Mouse (Mus musculus) right cerebral cortex, postnatal 10 days (tissue): ENCODE measurements around the gene Psmf1.

Source experiments
- DNase-seq, 2 experiments: peaks; one replicate each; pipeline ENCODE4 v3.0.0; 2021; ENCODE audit warnings: low spot score in 2 of 2

The Psmf1 gene

GRCm38 (mm10) chr2:151735422-151735821 lies 8.6 kb downstream of the Psmf1 start:
- DNase-seq = no peak

- DNase-seq = no peak
Measured at GRCm38 (mm10) chr2:151733151-151733865, 10.7 kb downstream of the Psmf1 start.

- DNase-seq = peak in 1 of 2 experiments; percentile 6
Measured at GRCm38 (mm10) chr2:151724094-151724493, 19.9 kb downstream of the Psmf1 start.

GRCm38 (mm10) chr2:151716318-151717055 lies 27.5 kb downstream of the Psmf1 start:
- DNase-seq = no peak

- DNase-seq = peak in 1 of 2 experiments; percentile 52
Measured at GRCm38 (mm10) chr2:151715526-151715925, 28.5 kb downstream of the Psmf1 start.

GRCm38 (mm10) chr2:151712647-151713046 lies 31.3 kb downstream of the Psmf1 start:
- no peak for DNase-seq

- DNase-seq = peak; percentile 59
Measured at GRCm38 (mm10) chr2:151702851-151703190, 41.2 kb downstream of the Psmf1 start.

- peak; percentile 67 to 79 for DNase-seq
Measured at GRCm38 (mm10) chr2:151702146-151702850, 41.7 kb downstream of the Psmf1 start.

GRCm38 (mm10) chr2:151701231-151702145 lies 42.5 kb downstream of the Psmf1 start, which contains the start of gene Tmem74b:
TSS of gene Tmem74b (plus strand) at chr2:151702008.
- DNase-seq = peak in 1 of 2 experiments; percentile 41

- DNase-seq = no peak
Measured at GRCm38 (mm10) chr2:151682976-151683375, 61.0 kb downstream of the Psmf1 start.

GRCm38 (mm10) chr2:151682357-151682756 lies 61.6 kb downstream of the Psmf1 start:
- DNase-seq = peak in 1 of 2 experiments; percentile 48

- peak in 1 of 2 experiments; percentile 33 for DNase-seq
Measured at GRCm38 (mm10) chr2:151676234-151676633, 67.8 kb downstream of the Psmf1 start.

GRCm38 (mm10) chr2:151670968-151671329 lies 73.0 kb downstream of the Psmf1 start:
- no peak for DNase-seq

GRCm38 (mm10) chr2:151670026-151670967 lies 73.7 kb downstream of the Psmf1 start:
- no peak for DNase-seq

GRCm38 (mm10) chr2:151668433-151668832 lies 75.6 kb downstream of the Psmf1 start, which contains the start of gene Rad21l:
TSS of gene Rad21l (minus strand) at chr2:151668533.
- DNase-seq = no peak
